Mouse (Mus musculus): ENCODE measurements around the gene Ugt1a1. TPM values are rescaled to one million over a fixed set of nuclear protein-coding genes. Genes with fewer than 3 reads are reported as not detected.

The Ugt1a1 gene
- polyA plus RNA-seq, 1 experiment from 2014 or later: not detected

- peaks cover 97% of the 10 kb centered on the region for H3K9me3 ChIP-seq (ENCODE audit: control insufficient read depth, low read length)
- no peaks in the 10 kb centered on the region for H3K27me3 ChIP-seq (ENCODE audit: control insufficient read depth, insufficient read depth, low read length)
- H3K27ac ChIP-seq (replicated peaks; ENCODE audit: low read depth, low read length): no peak overlapping the region
- ATAC-seq (ENCODE audit: low FRiP score, low TSS enrichment) (0 out of 2 replicates have a peak, but pooled peaks have one; percentile 0), DNase-seq (no peak)
- no peak overlapping the region for H3K9ac ChIP-seq (replicated peaks; ENCODE audit: low read length)
- H3K4me3 ChIP-seq (replicated peaks; ENCODE audit: low read depth, low read length): no peak overlapping the region
- H3K4me1 ChIP-seq (ENCODE audit: control insufficient read depth, insufficient read depth, low read length): no peaks in the 10 kb centered on the region
- H3K4me2 ChIP-seq (ENCODE audit: low read length): no peak overlapping the region
- 84% methylated on average over 5 of the region's 5 CpGs for WGBS
- H3K36me3 ChIP-seq (ENCODE audit: control insufficient read depth, insufficient read depth, low read length): no peaks in the 10 kb centered on the region
These were observed 18.2 kb downstream of the Ugt1a1 start for GRCm38 (mm10) chr1:88229986-88230385.

- H3K4me1 ChIP-seq (ENCODE audit: control insufficient read depth, insufficient read depth, low read length): no peaks in the 10 kb centered on the region
- H3K36me3 ChIP-seq (ENCODE audit: control insufficient read depth, insufficient read depth, low read length): no peaks in the 10 kb centered on the region
- DNase-seq: no peak
- H3K4me2 ChIP-seq (ENCODE audit: low read length): no peak overlapping the region
- no peak overlapping the region for H3K4me3 ChIP-seq (replicated peaks; ENCODE audit: low read depth, low read length)
- no peaks in the 10 kb centered on the region for H3K27me3 ChIP-seq (ENCODE audit: control insufficient read depth, insufficient read depth, low read length)
- H3K9me3 ChIP-seq (ENCODE audit: control insufficient read depth, low read length): peaks cover 100% of the 10 kb centered on the region
- 74% methylated on average over 7 of the region's 7 CpGs for WGBS
- H3K27ac ChIP-seq (replicated peaks; ENCODE audit: low read depth, low read length): no peak overlapping the region
- no peak for ATAC-seq (ENCODE audit: low FRiP score, low TSS enrichment)
- no peak overlapping the region for H3K9ac ChIP-seq (replicated peaks; ENCODE audit: low read length)
These were observed 18.7 kb downstream of the Ugt1a1 start for GRCm38 (mm10) chr1:88230421-88230820.

- no peak overlapping the region for H3K27ac ChIP-seq (replicated peaks; ENCODE audit: low read depth, low read length)
- no peaks in the 10 kb centered on the region for H3K36me3 ChIP-seq (ENCODE audit: control insufficient read depth, insufficient read depth, low read length)
- H3K27me3 ChIP-seq (ENCODE audit: control insufficient read depth, insufficient read depth, low read length): no peaks in the 10 kb centered on the region
- no peak overlapping the region for H3K4me3 ChIP-seq (replicated peaks; ENCODE audit: low read depth, low read length)
- 75% methylated on average over 6 of the region's 6 CpGs for WGBS
- H3K9me3 ChIP-seq (ENCODE audit: control insufficient read depth, low read length): peaks cover 100% of the 10 kb centered on the region
- H3K4me2 ChIP-seq (ENCODE audit: low read length): no peak overlapping the region
- ATAC-seq (ENCODE audit: low FRiP score, low TSS enrichment): no peak
- no peak for DNase-seq
- H3K4me1 ChIP-seq (ENCODE audit: control insufficient read depth, insufficient read depth, low read length): no peaks in the 10 kb centered on the region
- H3K9ac ChIP-seq (replicated peaks; ENCODE audit: low read length): no peak overlapping the region
These were observed 19.4 kb downstream of the Ugt1a1 start for GRCm38 (mm10) chr1:88230981-88231802.

- 68% methylated on average over 7 of the region's 7 CpGs for WGBS
- H3K27me3 ChIP-seq (ENCODE audit: control insufficient read depth, insufficient read depth, low read length): no peaks in the 10 kb centered on the region
- H3K27ac ChIP-seq (replicated peaks; ENCODE audit: low read depth, low read length): no peak overlapping the region
- ATAC-seq (ENCODE audit: low FRiP score, low TSS enrichment): no peak
- H3K36me3 ChIP-seq (ENCODE audit: control insufficient read depth, insufficient read depth, low read length): no peaks in the 10 kb centered on the region
- no peak overlapping the region for H3K4me2 ChIP-seq (ENCODE audit: low read length)
- no peak overlapping the region for H3K9ac ChIP-seq (replicated peaks; ENCODE audit: low read length)
- H3K9me3 ChIP-seq (ENCODE audit: control insufficient read depth, low read length): peaks cover 98% of the 10 kb centered on the region
- H3K4me3 ChIP-seq (replicated peaks; ENCODE audit: low read depth, low read length): no peak overlapping the region
- no peaks in the 10 kb centered on the region for H3K4me1 ChIP-seq (ENCODE audit: control insufficient read depth, insufficient read depth, low read length)
- DNase-seq: no peak
These were observed 20.2 kb downstream of the Ugt1a1 start for GRCm38 (mm10) chr1:88231803-88232499.

- WGBS: 53% methylated on average over 3 of the region's 3 CpGs
- no peaks in the 10 kb centered on the region for H3K27me3 ChIP-seq (ENCODE audit: control insufficient read depth, insufficient read depth, low read length)
- no peak overlapping the region for H3K9ac ChIP-seq (replicated peaks; ENCODE audit: low read length)
- H3K9me3 ChIP-seq (ENCODE audit: control insufficient read depth, low read length): peaks cover 98% of the 10 kb centered on the region
- H3K4me3 ChIP-seq (replicated peaks; ENCODE audit: low read depth, low read length): no peak overlapping the region
- ATAC-seq (ENCODE audit: low FRiP score, low TSS enrichment) (no peak), DNase-seq (no peak)
- H3K27ac ChIP-seq (replicated peaks; ENCODE audit: low read depth, low read length): no peak overlapping the region
- H3K36me3 ChIP-seq (ENCODE audit: control insufficient read depth, insufficient read depth, low read length): no peaks in the 10 kb centered on the region
- H3K4me1 ChIP-seq (ENCODE audit: control insufficient read depth, insufficient read depth, low read length): no peaks in the 10 kb centered on the region
- H3K4me2 ChIP-seq (ENCODE audit: low read length): no peak overlapping the region
These were observed 21.1 kb downstream of the Ugt1a1 start for GRCm38 (mm10) chr1:88232664-88233380.

- 67% methylated on average over 14 of the region's 14 CpGs for WGBS
- no peak overlapping the region for H3K9ac ChIP-seq (replicated peaks; ENCODE audit: low read length)
- no peaks in the 10 kb centered on the region for H3K27me3 ChIP-seq (ENCODE audit: control insufficient read depth, insufficient read depth, low read length)
- DNase-seq (no peak), ATAC-seq (ENCODE audit: low FRiP score, low TSS enrichment) (0 out of 2 replicates have a peak, but pooled peaks have one; percentile 4)
- H3K27ac ChIP-seq (replicated peaks; ENCODE audit: low read depth, low read length): no peak overlapping the region
- H3K9me3 ChIP-seq (ENCODE audit: control insufficient read depth, low read length): peaks cover 98% of the 10 kb centered on the region
- no peak overlapping the region for H3K4me3 ChIP-seq (replicated peaks; ENCODE audit: low read depth, low read length)
- H3K4me1 ChIP-seq (ENCODE audit: control insufficient read depth, insufficient read depth, low read length): no peaks in the 10 kb centered on the region
- H3K4me2 ChIP-seq (ENCODE audit: low read length): no peak overlapping the region
- no peaks in the 10 kb centered on the region for H3K36me3 ChIP-seq (ENCODE audit: control insufficient read depth, insufficient read depth, low read length)
These were observed 21.9 kb downstream of the Ugt1a1 start for GRCm38 (mm10) chr1:88233421-88234247.

GRCm38 (mm10) chr1:88234248-88234610 lies 22.5 kb downstream of the Ugt1a1 start:
- no peaks in the 10 kb centered on the region for H3K27me3 ChIP-seq (ENCODE audit: control insufficient read depth, insufficient read depth, low read length)

GRCm38 (mm10) chr1:88234646-88235045 lies 22.9 kb downstream of the Ugt1a1 start:
- no peak overlapping the region for H3K4me2 ChIP-seq (ENCODE audit: low read length)
- no peak overlapping the region for H3K27ac ChIP-seq (replicated peaks; ENCODE audit: low read depth, low read length)
- no peak overlapping the region for H3K4me3 ChIP-seq (replicated peaks; ENCODE audit: low read depth, low read length)
- H3K9ac ChIP-seq (replicated peaks; ENCODE audit: low read length): no peak overlapping the region
- 0 out of 2 replicates have a peak, but pooled peaks have one; percentile 0 for ATAC-seq (ENCODE audit: low FRiP score, low TSS enrichment)
- H3K36me3 ChIP-seq (ENCODE audit: control insufficient read depth, insufficient read depth, low read length): no peaks in the 10 kb centered on the region
- H3K4me1 ChIP-seq (ENCODE audit: control insufficient read depth, insufficient read depth, low read length): no peaks in the 10 kb centered on the region
- peaks cover 98% of the 10 kb centered on the region for H3K9me3 ChIP-seq (ENCODE audit: control insufficient read depth, low read length)
- 43% methylated on average over 5 of the region's 5 CpGs for WGBS
- no peak for DNase-seq
- H3K27me3 ChIP-seq (ENCODE audit: control insufficient read depth, insufficient read depth, low read length): no peaks in the 10 kb centered on the region

More at GRCm38 (mm10) chr1:88234248-88234610, 22.5 kb downstream of the Ugt1a1 start:
- no peaks in the 10 kb centered on the region for H3K4me1 ChIP-seq (ENCODE audit: control insufficient read depth, insufficient read depth, low read length)
- no peak overlapping the region for H3K4me2 ChIP-seq (ENCODE audit: low read length)
- peaks cover 98% of the 10 kb centered on the region for H3K9me3 ChIP-seq (ENCODE audit: control insufficient read depth, low read length)
- no peak overlapping the region for H3K27ac ChIP-seq (replicated peaks; ENCODE audit: low read depth, low read length)
- H3K36me3 ChIP-seq (ENCODE audit: control insufficient read depth, insufficient read depth, low read length): no peaks in the 10 kb centered on the region
- ATAC-seq (ENCODE audit: low FRiP score, low TSS enrichment): no peak
- no peak overlapping the region for H3K9ac ChIP-seq (replicated peaks; ENCODE audit: low read length)
- no peak for DNase-seq
- 66% methylated on average over 4 of the region's 4 CpGs for WGBS
- no peak overlapping the region for H3K4me3 ChIP-seq (replicated peaks; ENCODE audit: low read depth, low read length)

Data from midbrain, embryonic 14.5 days (tissue).